Mouse (Mus musculus): ENCODE data around the gene Rps3.
"Not testable (repeated sequence)": the region's sequence is repeated elsewhere in the genome, so short reads cannot be mapped to it uniquely, and the experiment has no call there.

Rps3 gene

GRCm38 (mm10) chr7:99483271-99483923 is at the start of gene Rps3:
Gene Rps3 (minus strand): TSS chr7:99483738.
- DNase-seq: peak; percentile 97

- DNase-seq: peak; percentile 38
These were observed 49.0 kb upstream of the Rps3 start for GRCm38 (mm10) chr7:99532526-99532925.

- no peak for DNase-seq
These were observed 48.0 kb upstream of the Rps3 start for GRCm38 (mm10) chr7:99531408-99531970.

DNA sequence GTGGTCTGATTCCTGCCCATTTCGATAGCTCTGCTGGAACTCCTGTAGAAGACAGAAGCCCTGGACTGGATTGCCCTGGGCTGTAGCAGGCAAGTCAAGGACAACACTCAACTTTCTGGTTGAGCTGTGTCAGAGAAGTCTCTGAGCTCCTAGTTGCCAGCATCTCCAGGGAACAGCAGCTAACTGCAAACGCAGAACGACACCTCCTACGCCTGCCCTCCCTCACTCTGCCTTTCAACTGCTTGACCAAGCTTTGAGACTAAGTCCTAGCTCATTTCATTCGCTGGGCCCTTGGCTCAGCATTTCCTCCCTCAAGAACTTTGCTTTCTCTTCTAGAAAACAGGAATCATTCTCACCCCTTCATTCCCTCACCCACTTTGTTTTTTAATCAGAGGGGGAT is 45.9 kb upstream of the Rps3 start:
- DNase-seq: no peak

GRCm38 (mm10) chr7:99528547-99528946 is 45.0 kb upstream of the Rps3 start:
- no peak for DNase-seq

GRCm38 (mm10) chr7:99523837-99524236 is 40.3 kb upstream of the Rps3 start:
- DNase-seq: no peak

DNA sequence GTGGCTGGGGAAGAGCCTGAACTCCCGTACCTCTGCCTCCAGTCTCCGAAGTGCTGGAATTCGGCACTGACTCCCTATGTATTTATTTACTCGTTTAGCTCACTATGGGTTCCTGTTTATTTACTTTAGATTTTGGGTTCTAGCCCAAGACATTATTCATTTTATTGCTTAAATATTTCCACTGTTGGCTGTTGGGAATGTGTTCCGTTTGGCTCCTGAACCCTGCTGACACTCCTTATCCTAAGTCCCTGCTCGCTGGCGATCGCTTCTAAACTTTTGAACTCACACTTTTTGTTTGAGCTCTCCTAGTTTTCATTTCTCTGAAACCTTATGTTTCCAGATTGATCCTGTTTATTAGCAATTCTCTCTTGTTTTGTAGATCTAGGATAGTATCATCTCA is 39.6 kb upstream of the Rps3 start:
- peak; percentile 63 for DNase-seq

DNA sequence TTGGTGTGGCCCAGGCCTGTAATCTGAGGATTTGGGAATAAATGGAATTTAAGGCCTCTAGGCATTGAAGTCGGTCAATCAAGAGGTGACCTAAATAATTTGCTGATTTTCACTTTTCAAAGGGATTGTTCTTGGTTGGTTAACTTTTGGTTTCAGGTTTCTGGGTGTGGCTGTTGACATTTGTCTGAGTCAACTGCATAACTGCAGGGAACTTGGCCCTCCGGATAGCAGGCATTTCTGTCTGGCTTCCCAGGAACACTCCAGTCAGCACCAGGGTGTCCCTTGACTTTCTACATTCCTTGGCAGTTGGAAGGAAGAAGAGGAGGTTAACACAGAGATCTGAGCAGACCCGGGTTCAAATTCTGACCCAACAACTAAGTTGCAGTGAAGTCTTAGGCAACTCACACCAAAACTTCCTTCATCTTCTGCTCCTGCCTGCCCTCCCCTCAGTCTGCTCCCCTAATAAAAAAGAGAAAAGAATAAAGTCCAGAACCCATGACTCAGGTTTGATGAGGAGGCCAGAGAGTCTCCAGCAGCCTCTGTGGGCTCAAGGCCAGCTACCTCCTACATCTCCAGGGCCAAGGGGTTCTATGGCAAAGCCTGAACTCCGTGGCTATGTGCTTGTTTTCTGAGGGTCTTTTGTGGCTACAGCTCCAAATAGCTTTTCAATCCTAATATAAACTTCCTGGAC is 35.6 kb upstream of the Rps3 start:
- peak; percentile 56 for DNase-seq

- DNase-seq: no peak
These were observed 33.2 kb upstream of the Rps3 start for GRCm38 (mm10) chr7:99516814-99517157.

DNA sequence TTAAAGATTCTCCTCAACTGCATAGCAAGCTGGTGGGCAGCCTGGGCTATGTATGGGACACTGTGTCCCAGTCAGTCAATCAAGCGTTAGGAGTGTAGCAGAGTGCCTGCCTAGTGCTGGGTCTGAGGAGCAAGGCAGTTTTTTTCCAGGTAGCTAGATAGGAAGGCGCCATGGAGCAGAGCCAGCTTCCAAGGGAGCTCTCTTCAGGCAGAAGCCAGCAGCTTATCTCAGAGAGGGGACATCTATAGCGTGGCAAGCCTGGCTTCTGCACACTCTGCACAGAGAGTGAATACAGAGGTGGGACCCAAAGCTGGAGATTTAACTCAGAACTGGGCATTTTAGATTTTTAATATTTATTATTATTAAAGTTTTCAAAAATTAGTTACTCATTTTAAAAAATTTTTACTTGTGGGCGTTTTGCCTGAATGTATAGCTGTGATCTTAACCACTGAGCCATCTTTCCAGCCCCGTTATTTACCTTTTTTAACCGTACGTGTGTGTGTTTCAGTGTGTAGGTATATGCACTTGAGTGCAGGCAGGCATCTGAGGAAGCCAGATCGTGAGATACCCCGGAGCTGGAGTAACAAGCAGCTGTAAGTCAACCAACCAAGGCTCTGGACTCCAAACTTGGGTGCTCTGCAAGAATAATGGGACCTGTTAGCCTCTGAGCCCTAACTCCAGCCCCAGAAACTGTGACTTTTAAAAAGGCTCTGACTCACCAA is 32.7 kb upstream of the Rps3 start:
- no peak for DNase-seq

GRCm38 (mm10) chr7:99510087-99510501 is 26.6 kb upstream of the Rps3 start:
- DNase-seq: peak; percentile 65

DNA sequence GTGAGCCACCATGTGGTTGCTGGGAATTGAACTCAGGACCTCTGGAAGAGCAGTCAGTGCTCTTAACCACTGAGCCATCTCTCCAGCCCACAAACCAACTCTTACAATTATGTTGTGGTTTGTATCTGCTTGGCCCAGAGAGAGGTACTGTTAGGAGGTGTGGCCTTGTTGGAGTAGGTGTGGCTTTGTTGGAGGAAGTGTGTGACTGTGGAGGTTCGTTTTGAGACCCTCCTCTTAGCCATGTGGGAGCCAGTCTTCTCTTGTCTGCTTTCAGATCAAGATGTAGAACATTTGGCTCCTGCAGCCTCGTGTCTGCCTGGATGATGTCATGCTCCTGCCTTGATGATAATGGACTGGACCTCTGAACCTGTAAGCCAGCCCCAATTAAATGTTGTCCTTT is 24.6 kb upstream of the Rps3 start:
- DNase-seq: not testable (repeated sequence)

GRCm38 (mm10) chr7:99504556-99504955 is 21.0 kb upstream of the Rps3 start:
- DNase-seq: no peak

GRCm38 (mm10) chr7:99501148-99501547 is 17.6 kb upstream of the Rps3 start:
- DNase-seq: no peak

DNA sequence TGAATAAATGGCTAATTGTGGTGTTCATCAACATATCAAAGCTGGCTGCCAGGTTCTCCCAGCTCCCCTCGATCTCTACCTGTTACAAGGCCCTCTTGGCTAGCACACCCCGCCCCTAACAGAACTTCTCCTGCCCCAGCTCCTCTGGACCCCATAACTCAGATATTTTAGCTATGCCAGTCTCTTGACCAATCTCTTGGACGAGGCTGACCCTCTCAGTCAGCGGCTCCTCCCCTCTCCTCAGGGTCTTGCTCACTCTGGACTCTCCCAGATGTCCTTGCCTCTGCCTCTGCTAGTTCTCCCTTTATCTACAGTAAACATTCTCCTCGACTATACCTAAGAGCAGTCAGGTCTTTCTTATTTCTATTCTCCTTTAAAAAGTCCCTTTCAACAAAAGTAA is 17.1 kb upstream of the Rps3 start:
- peak; percentile 32 for DNase-seq

DNA sequence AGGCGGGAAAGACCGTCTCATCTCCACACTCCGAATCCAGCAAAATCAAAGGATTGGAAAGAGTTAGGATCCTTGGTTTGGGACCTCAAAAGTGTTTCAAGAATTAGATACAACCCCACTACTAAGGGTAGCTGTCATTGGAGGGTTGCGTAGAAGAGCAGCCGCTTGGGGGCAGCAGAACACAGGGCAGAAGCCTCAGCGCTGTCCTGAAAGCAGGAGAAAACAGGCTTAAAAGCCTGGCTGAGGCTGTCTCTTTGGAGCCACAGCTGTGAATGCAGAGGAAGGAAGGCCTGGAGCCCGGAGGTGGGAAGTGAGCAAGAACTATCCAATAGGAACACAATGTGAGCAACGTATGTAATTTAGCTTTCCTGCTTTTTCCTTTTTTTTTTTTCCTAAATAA is 16.7 kb upstream of the Rps3 start:
- peak; percentile 90 for DNase-seq

DNA sequence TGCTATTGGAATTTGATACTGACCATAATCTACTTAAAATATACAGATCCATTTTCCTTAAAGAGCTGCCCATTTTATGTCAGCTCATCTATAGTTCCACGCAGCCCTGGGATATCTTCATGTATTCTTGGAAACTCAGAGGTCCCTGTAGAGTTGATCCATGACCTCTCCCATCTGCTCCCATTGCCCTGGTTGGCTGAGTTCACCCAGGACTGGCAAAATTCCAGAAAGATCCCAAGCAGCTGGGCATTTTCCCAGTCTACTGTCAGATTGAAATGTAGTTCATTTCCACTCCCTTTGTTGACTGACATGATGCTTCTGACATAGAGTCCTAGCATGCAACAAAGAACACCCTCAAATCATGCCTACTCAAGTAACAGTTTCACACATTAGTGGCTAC is 15.6 kb upstream of the Rps3 start:
- DNase-seq: peak; percentile 72

GRCm38 (mm10) chr7:99489708-99490107 is 6.2 kb upstream of the Rps3 start:
- DNase-seq: no peak

- DNase-seq: no peak
These were observed 1.1 kb upstream of the Rps3 start for GRCm38 (mm10) chr7:99484679-99485078.

GRCm38 (mm10) chr7:99483924-99484319 is 384 bp upstream of the Rps3 start:
- no peak for DNase-seq

GRCm38 (mm10) chr7:99482637-99483036 is 901 bp downstream of the Rps3 start:
- DNase-seq: no peak

DNA sequence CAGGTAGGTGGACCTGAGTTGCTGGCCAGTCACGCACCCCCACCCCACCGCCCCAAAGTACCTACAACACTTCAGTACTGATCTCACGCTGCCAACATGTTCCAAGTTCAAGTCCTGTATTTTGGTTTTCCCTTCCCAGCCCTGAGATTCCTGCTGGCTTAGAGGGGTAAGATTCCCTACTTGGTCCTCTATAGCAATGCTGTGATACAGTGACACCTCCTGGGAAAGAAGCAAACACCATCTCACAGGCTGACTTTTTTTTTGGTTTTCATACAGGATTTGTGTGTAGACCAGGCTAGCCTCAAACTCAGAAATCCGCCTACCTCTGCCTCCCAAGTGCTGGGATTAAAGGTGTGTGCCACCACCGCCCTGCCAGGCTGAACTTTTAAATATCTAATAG is 6.3 kb downstream of the Rps3 start:
- no peak for DNase-seq

DNA sequence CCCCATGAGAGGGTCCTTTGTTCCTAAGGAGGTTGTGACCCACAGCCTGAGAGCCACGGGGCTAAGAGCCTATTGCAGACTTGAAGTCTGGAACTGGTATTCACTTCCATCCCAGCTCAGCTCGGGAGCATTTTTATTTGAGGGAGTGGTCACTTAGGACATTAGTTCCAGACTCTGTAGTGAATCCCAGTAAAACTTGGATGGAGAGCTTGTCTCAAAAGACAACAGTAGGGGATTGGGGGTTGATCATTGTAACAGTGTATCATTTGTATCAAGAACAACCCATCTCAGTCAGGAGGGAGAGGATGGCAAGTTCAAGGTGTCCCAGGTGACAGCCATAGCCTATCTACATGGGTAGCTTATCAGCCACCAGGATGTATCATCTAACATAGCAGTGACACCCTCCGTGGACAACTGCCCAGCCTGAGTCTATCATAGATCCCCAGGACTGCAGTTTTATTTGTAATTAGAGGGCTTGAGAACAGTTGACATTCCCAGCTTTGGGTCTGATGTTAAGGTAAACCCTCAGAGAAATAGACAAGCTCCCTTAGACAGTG is 6.9 kb downstream of the Rps3 start:
- no peak for DNase-seq

DNA sequence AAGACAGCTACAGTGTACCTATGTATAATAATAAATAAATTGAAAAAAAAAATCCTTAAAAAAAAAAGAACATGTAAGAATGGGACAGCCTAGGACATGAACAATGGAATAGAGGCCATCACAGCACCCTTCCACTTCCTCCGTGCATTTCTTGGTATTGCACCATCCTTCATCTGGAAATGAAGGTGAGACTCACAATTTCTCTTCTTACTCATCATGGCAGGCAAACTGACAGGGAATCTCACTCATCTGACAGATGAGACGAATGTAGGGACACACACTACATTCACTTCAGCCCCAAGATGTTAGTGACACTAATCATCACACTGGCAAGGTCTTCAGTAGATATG is 8.0 kb downstream of the Rps3 start:
- DNase-seq: no peak
